In the genomic region with DNA sequence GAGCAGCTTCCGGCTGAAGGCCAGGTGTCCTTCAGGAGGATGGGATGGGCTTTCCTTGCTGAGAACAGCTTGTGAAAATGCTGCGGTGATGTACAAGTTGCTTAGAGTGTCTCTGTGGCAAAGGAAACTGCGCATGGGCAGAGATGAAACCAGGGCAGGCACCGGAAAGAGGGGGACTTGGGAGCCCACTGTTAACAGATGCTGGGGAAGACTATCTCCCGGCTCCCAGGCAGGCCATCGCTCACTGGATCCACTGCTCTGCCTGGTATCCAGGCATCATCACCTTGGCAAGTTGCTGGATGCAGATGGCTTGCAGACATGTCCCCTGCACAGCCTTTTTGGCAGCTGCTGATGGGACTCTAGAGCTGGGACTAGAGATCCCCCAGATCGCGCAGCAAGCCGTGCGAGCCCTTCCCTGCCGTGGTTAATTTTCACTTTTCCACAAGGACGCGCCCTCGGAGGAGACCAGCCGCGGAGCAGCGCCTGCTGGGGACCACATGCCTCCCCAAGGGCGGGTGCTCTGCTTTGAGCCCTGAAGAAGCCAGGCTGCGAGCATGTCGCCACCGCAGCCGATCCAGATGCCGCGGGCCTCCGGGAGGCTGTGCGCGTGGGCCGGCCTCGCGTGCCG, we compare ENCODE assay signal across 8 mouse cellular contexts.
A peak's percentile ranks its signal among the peaks of the same experiment; 100 is the strongest.
DNase-seq lines count a peak whose midpoint lies in the region; ATAC-seq and TF ChIP-seq lines count a peak whose summit lies in the region.

No protein-coding gene starts in this region.

- H3K9me3 ChIP-seq in ES-Bruce4 (replicated peaks; ENCODE audit: control insufficient read depth, insufficient read depth, low read length, poor library complexity, severe bottlenecking): no peaks in the 10 kb centered on the region
- H3K9me3 ChIP-seq in embryonic facial prominence, embryonic 13.5 days: no peaks in the 10 kb centered on the region
- H3K9me3 ChIP-seq in hindbrain, embryonic 10.5 days: no peaks in the 10 kb centered on the region
- H3K9me3 ChIP-seq in midbrain, postnatal 0 days (ENCODE audit: low read length): no peaks in the 10 kb centered on the region

- no peak overlapping the region for H3K27ac ChIP-seq in ES-Bruce4 (ENCODE audit: insufficient read depth, low read length)
- peak overlapping the region; percentile 90 for H3K27ac ChIP-seq in embryonic facial prominence, embryonic 13.5 days
- H3K27ac ChIP-seq in hindbrain, embryonic 10.5 days: peak overlapping the region; percentile 95
- H3K27ac ChIP-seq in midbrain, postnatal 0 days (ENCODE audit: low read depth, low read length): peak overlapping the region; percentile 89
- H3K27ac ChIP-seq in thymus, adult 2 months (ENCODE audit: control insufficient read depth, insufficient read depth, low read length): no peak overlapping the region

- no peaks in the 10 kb centered on the region for H3K36me3 ChIP-seq in ES-Bruce4 (ENCODE audit: control insufficient read depth, insufficient read depth, low read length, poor library complexity, severe bottlenecking)
- H3K36me3 ChIP-seq in embryonic facial prominence, embryonic 13.5 days: no peaks in the 10 kb centered on the region
- no peaks in the 10 kb centered on the region for H3K36me3 ChIP-seq in hindbrain, embryonic 10.5 days
- H3K36me3 ChIP-seq in midbrain, postnatal 0 days (ENCODE audit: insufficient read depth, low read length): no peaks in the 10 kb centered on the region
- H3K36me3 ChIP-seq in thymus, adult 2 months (ENCODE audit: control insufficient read depth, insufficient read depth, low read length): no peaks in the 10 kb centered on the region

- WGBS in embryonic facial prominence, embryonic 13.5 days: 3% methylated on average over 31 of the region's 31 CpGs
- 5% methylated on average over 31 of the region's 31 CpGs for WGBS in hindbrain, embryonic 10.5 days
- WGBS in midbrain, postnatal 0 days: 5% methylated on average over 19 of the region's 31 CpGs
- 3% methylated on average over 31 of the region's 31 CpGs for WGBS in thymus, adult 2 months

- no peaks in the 10 kb centered on the region for H3K27me3 ChIP-seq in ES-Bruce4 (ENCODE audit: control insufficient read depth, insufficient read depth, low read length, poor library complexity, severe bottlenecking)
- H3K27me3 ChIP-seq in embryonic facial prominence, embryonic 13.5 days: peaks cover 3% of the 10 kb centered on the region; the same call in 1 of the 2 replicates
- H3K27me3 ChIP-seq in hindbrain, embryonic 10.5 days (ENCODE audit: insufficient read depth, poor library complexity, severe bottlenecking): peaks cover 99% of the 10 kb centered on the region
- peaks cover 4% of the 10 kb centered on the region; the same call in 1 of the 2 replicates for H3K27me3 ChIP-seq in midbrain, postnatal 0 days (ENCODE audit: insufficient read depth, low read length)
- H3K27me3 ChIP-seq in thymus, adult 2 months (ENCODE audit: control insufficient read depth, insufficient read depth, low read length): no peaks in the 10 kb centered on the region

- H3K4me3 ChIP-seq in ES-Bruce4 (ENCODE audit: low read depth, low read length): peak overlapping the region; percentile 40
- H3K4me3 ChIP-seq in embryonic facial prominence, embryonic 13.5 days: peak overlapping the region; percentile 48
- H3K4me3 ChIP-seq in hindbrain, embryonic 10.5 days: peak overlapping the region; percentile 69
- peak overlapping the region; percentile 60 for H3K4me3 ChIP-seq in midbrain, postnatal 0 days (ENCODE audit: low read depth, low read length)
- peak overlapping the region; percentile 36 for H3K4me3 ChIP-seq in thymus, adult 2 months (ENCODE audit: control insufficient read depth, insufficient read depth, low read length)

- no peak for TF ChIP-seq CTCF in ES-Bruce4 (IDR thresholded peaks at IDR 0.05; ENCODE audit: low read depth, low read length)
- TF ChIP-seq CTCF in midbrain, postnatal 0 days (IDR thresholded peaks at IDR 0.05): no peak
- no peak for TF ChIP-seq CTCF in thymus, adult 2 months (IDR thresholded peaks at IDR 0.05; ENCODE audit: borderline replicate concordance, control insufficient read depth, extremely low read depth, insufficient read depth, low read length, poor library complexity)

- no peak for TF ChIP-seq EP300 in ES-Bruce4 (IDR thresholded peaks at IDR 0.05; ENCODE audit: insufficient read depth, low read depth, low read length)

- DNase-seq in R1 (ENCODE audit: low read depth, low spot score): peak; percentile 60
- peak; percentile 61 for DNase-seq in hindbrain, embryonic 10.5 days (ENCODE audit: low spot score)
- peak; percentile 73 to 74 for DNase-seq in left cerebral cortex, postnatal 36 days (ENCODE audit: low spot score in 2 of 2)
- peak; percentile 77 for DNase-seq in midbrain, postnatal 0 days (ENCODE audit: low spot score)
- DNase-seq in thymus, adult 2 months: peak; percentile 38
- DNase-seq in spleen, postnatal 14 days (ENCODE audit: low spot score in 2 of 2): no peak

- ATAC-seq in embryonic facial prominence, embryonic 13.5 days (ENCODE audit: insufficient number of reproducible peaks, insufficient read depth, low FRiP score, low TSS enrichment, low read depth): peak; percentile 76
- ATAC-seq in midbrain, postnatal 0 days (ENCODE audit: low FRiP score): peak; percentile 81

- peaks cover 4% of the 10 kb centered on the region for H3K4me1 ChIP-seq in ES-Bruce4 (ENCODE audit: control insufficient read depth, insufficient read depth, low read length)
- H3K4me1 ChIP-seq in embryonic facial prominence, embryonic 13.5 days: peaks cover 45% of the 10 kb centered on the region
- peaks cover 37% of the 10 kb centered on the region for H3K4me1 ChIP-seq in hindbrain, embryonic 10.5 days (replicated peaks)
- H3K4me1 ChIP-seq in midbrain, postnatal 0 days (ENCODE audit: insufficient read depth, low read length): 0 out of 2 replicates have a peak, but pooled peaks cover 2% of the 10 kb centered on the region
- peaks cover 15% of the 10 kb centered on the region for H3K4me1 ChIP-seq in thymus, adult 2 months (replicated peaks; ENCODE audit: control insufficient read depth, insufficient read depth, low read length)

- H3K9ac ChIP-seq in ES-Bruce4 (ENCODE audit: low read depth, poor library complexity, severe bottlenecking): peak overlapping the region; percentile 67
- peak overlapping the region; percentile 81 for H3K9ac ChIP-seq in embryonic facial prominence, embryonic 13.5 days
- peak overlapping the region; percentile 93 for H3K9ac ChIP-seq in midbrain, postnatal 0 days (replicated peaks; ENCODE audit: low read length, poor library complexity, severe bottlenecking)

- H3K4me2 ChIP-seq in embryonic facial prominence, embryonic 13.5 days: peak overlapping the region; percentile 85
- peak overlapping the region; percentile 98 for H3K4me2 ChIP-seq in midbrain, postnatal 0 days (ENCODE audit: low read depth, low read length, poor library complexity, severe bottlenecking)

- intact Hi-C loops in left cerebral cortex, postnatal 36 days (cut with DNase I): loop anchor here (5.0 kb wide), 2 partner anchors 76 to 254 kb away; no protein-coding TSS in a partner anchor

- no peak for TF ChIP-seq POLR2A in ES-Bruce4 (IDR thresholded peaks at IDR 0.05; ENCODE audit: insufficient read depth, low read length)
- TF ChIP-seq POLR2A in thymus, adult 2 months (IDR thresholded peaks at IDR 0.05; ENCODE audit: control insufficient read depth, extremely low read depth, insufficient read depth, low read length, poor library complexity): no peak

Comparison
In these comparisons a context has a peak if more than half of its experiments do, and no peak if none do; other contexts are left out.
1. H3K27ac ChIP-seq: peak in embryonic facial prominence, embryonic 13.5 days (single experiment), hindbrain, embryonic 10.5 days (single experiment) and midbrain, postnatal 0 days (single experiment); none in ES-Bruce4 (single experiment) and thymus, adult 2 months (single experiment).
2. DNase-seq: peak in R1 (single experiment), hindbrain, embryonic 10.5 days (single experiment), left cerebral cortex, postnatal 36 days (2 of 2), midbrain, postnatal 0 days (single experiment) and thymus, adult 2 months (single experiment); none in spleen, postnatal 14 days (0 of 2).
3. Peak in every context shown above with its lines, with median percentiles within 50 percentile points of each other: H3K4me3 ChIP-seq and H3K9ac ChIP-seq.